Mouse (Mus musculus) central nervous system, embryonic 14 days (tissue): ENCODE data around the gene Wscd2. TPM values are rescaled to one million over a fixed set of nuclear protein-coding genes. Genes with fewer than 3 reads are reported as not detected.

Source experiments
- polyA plus RNA-seq: library from polyadenylated mRNA; depleted of rRNA; stranded (reverse); fragments of >200 nt; gene quantifications from 2 replicates; pipeline ENCODE4 v1.2.3, GENCODE M21; 2012; rRNA removed

Wscd2 gene
- 8.1 and 8.7 TPM in 2 replicates for polyA plus RNA-seq

DNA sequence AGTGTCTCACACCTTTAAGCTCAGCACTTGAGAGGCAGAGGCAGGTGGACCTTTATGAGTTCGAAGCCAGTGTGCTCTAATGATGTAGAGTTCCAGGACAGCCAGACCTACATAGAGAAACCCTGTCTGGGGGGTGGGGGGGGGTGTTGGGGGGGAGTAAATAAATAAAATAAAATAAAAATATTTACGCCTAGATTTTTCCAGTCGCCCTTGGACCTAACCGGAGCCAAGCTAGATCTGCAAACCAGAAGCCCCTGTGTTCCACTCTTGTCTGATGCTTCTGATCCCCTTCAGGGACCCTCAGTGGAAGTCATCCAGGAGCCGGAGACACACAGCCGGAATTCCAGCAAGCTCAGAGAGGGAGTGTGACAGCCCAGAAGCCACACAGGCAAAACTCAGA is at the start of gene Wscd2:
Gene Wscd2, plus strand, starts transcription at position 301 of the 400 bp plus-strand sequence.

Other genes starting within 250 kb of the Wscd2 start
- 26.4 and 27.3 TPM in 2 replicates for gene Sgsm1, start 179.5 kb upstream of the Wscd2 start, polyA plus RNA-seq
- gene Aym1, start 133.0 kb upstream of the Wscd2 start, polyA plus RNA-seq: not detected in 2 replicates
- gene Cmklr1, start 160.1 kb downstream of the Wscd2 start, polyA plus RNA-seq: 2.4 and 3.8 TPM in 2 replicates
- not detected in 2 replicates for gene 1700069L16Rik, start 234.4 kb downstream of the Wscd2 start, polyA plus RNA-seq
- gene Ficd, start 245.5 kb downstream of the Wscd2 start, polyA plus RNA-seq: 4.7 and 5.9 TPM in 2 replicates